Mouse (Mus musculus) small intestine, adult 2 months (tissue): ENCODE data around the gene Ccnyl1.

Source experiments
- CTCF ChIP-seq: fragments of 200-500 bp; IDR thresholded peaks from 2 replicates; pipeline ENCODE4 v1.5.1; 2012; ENCODE audit warnings: low read depth, mild to moderate bottlenecking, control low read depth, inconsistent platforms, low read length, moderate library complexity, mixed read lengths; ENCODE audit not compliant: insufficient replicate concordance, insufficient read length; ENCODE audit errors: extremely low read depth
- POLR2A ChIP-seq: fragments of 200-500 bp; IDR thresholded peaks from 2 replicates; pipeline ENCODE4 v1.6.1; 2012; ENCODE audit warnings: low read depth, mild to moderate bottlenecking, control low read depth, inconsistent platforms, low read length, moderate library complexity

DNA sequence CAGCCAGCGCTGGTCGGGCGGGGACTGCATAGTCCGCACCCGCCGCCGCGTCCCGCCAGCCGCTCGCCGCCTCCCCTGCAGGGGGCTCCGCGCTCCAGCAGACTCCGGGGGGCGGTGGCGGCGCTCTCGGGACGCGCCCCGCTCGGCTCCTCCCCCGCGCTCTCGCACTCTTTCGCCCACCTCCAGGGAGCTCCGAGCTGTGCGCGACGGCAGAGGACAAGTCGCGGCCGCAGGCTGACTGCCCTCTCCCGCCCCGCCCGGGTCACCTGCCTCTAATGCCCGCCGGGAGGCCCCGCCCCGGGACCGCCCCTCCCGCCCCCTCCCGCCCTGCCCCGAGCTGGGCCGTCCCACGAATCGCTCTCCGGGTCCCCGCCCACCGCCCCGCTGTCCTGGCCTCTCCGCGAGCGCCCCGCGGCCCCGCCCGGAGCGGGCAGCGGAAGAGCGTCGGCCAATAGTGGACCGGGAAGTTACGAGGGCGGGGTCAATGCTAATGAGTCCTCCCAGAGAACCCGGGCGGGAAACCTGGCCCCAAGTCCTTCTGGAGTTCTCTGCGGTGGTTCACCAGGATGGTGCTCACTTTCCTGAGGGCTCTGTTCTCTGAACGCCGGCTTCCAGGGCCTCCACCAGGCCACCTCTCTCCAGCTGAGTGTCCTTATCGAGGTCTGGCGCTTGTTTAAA is 47.4 kb downstream of the Ccnyl1 start, which contains the start of gene Fzd5:
- TF ChIP-seq CTCF (no peak), POLR2A (peak; percentile 87)
